Mouse (Mus musculus): ENCODE measurements around the gene Naif1.

GRCm38 (mm10) chr2:32408429-32409424, 41.5 kb upstream of the Naif1 start:
- no peak for TF ChIP-seq EP300 (IDR thresholded peaks at IDR 0.05; ENCODE audit: insufficient read depth, low read depth, low read length)
- no peak for TF ChIP-seq POLR2A (IDR thresholded peaks at IDR 0.05; ENCODE audit: insufficient read depth, low read depth, low read length)

All from heart, adult 2 months (tissue).